Mouse (Mus musculus) embryo, embryonic 9.5 days (tissue): ENCODE measurements at regions not wholly inside any gene's neighbourhood (a gene's known extent, or its start where the extent isn't known, plus 50 kb on each side); places are given as distances from the start of the nearest gene placed in this dataset.

Source experiments
- DNase-seq: peaks from one replicate; pipeline ENCODE4 v3.0.0-alpha.2; 2017; ENCODE audit errors: extremely low spot score

DNA sequence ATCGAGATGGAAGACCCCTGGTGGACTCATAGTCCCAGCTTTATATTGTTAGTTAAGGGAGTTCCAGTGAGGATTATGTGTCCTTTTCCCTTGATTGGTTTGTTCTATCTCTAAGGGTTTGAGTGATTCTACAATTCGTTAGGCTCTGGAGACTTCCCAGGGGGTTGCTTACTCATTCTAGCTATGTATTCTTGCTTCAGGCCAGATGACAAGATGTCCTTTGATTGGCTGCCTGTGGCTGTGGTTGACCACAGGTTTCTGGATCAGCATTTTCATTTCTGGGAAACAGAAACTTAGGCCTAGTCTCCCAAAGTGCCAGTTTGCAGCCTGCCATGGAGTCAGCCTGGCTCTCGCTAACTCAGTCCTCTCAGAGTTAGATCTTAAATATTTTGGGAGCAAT lies 119.3 kb upstream of the H2al1n start:
- no peak for DNase-seq

DNA sequence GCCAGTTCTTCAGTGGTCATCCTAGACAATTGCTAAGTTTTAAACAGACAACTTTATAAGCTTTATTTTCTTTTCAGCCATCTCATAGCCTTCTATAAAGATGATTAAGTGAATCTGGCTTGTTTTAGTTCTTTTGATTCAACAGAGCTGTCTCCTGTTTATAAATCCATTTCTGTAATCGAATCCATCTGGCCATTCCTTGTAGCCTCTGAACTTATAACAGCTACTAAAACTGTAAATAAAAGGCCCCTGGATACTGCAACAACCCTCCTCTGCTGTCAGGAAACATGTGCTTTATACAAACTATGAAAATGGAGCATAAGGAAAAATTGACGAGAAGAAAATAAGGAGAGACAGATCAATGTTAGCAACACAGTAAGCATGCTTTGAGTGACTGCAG lies 77.4 kb upstream of the H2al1n start:
- DNase-seq = no peak

DNA sequence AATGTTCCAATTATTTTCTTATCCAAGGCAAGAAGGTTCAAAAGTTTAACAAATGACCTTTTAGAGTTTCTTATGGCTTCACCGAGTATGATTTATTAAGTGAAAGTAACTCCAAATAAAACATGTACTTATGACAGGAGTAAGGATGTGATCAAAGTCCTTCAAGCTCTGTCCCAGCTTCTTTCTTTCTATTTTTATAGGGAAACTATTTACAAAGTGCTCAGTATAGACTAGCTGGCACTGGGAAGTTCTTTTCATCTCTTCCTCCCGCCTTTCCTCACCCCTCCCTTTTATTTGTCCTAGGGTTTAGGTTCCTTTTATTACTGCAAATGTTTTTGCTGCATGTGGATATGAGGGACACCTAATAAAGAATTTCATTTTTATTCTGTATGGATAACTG lies 76.3 kb upstream of the H2al1n start:
- DNase-seq = no peak

DNA sequence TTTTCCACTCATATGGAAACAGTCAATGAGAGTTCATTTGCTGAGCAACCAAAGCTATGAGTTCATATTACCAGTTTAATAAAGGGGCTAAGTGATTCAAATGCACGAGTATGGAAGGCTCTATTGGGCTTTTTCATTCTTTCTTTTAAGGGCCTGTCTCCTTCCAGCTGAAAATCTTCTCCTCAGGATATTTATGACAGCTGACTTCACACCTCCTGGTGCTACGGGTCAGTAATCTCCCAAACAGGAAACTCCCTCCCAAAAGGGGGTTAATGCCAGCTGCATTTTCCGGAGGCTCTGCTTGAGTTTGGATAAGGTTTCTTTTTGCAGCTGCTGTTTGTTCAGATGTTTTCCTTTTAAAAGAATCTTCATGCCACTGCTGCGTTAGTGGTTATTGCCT lies 72.5 kb upstream of the H2al1n start:
- DNase-seq = peak; percentile 2
